Mouse (Mus musculus) liver, postnatal 0 days (tissue): ENCODE data around the gene Fanca.

Experiments used
- CTCF ChIP-seq: sonication (generic); IDR thresholded peaks from 2 replicates; pipeline ENCODE4 v1.5.1; 2016; ENCODE audit warnings: antibody characterized with exemption, low read depth
- EP300 ChIP-seq: IDR thresholded peaks from 2 replicates; pipeline ENCODE4 v1.6.1; 2016; ENCODE audit warnings: antibody characterized with exemption, low read depth, mild to moderate bottlenecking

- TF ChIP-seq CTCF = peak; percentile 85
- TF ChIP-seq EP300 = no peak
Measured at GRCm38 (mm10) chr8:123352786-123353185, 34.4 kb upstream of the Fanca start.
